Mouse (Mus musculus) limb, embryonic 14.5 days (tissue): ENCODE results near the gene Pitpna. TPM values are rescaled to one million over a fixed set of nuclear protein-coding genes. Genes with fewer than 3 reads are reported as not detected.

Source experiments
- ATAC-seq: fragments of 200-750 bp; cut with Nextera tagmentation; 2 replicates; pipeline ENCODE4 v1.8.0; 2017; ENCODE audit warnings: low read depth, moderate number of reproducible peaks, moderate TSS enrichment; ENCODE audit not compliant: low FRiP score
- DNase-seq: peaks from one replicate; pipeline ENCODE4 v3.0.0-alpha.2; 2015; ENCODE audit warnings: low spot score
- H3K27ac ChIP-seq: fragments of 300-500 bp; sonication (generic); replicated peaks from 2 replicates; pipeline ENCODE4 v1.5.1; 2014; ENCODE audit warnings: low read depth, mild to moderate bottlenecking, low read length, moderate library complexity, mixed read lengths
- H3K27me3 ChIP-seq: fragments of 300-500 bp; sonication (generic); 2 replicates; pipeline ENCODE4 v1.6.1; 2014; ENCODE audit warnings: low read length, mixed read lengths; ENCODE audit not compliant: control insufficient read depth, insufficient read depth
- H3K36me3 ChIP-seq: fragments of 300-500 bp; sonication (generic); 2 replicates; pipeline ENCODE4 v1.6.1; 2014; ENCODE audit warnings: mild to moderate bottlenecking, low read length, moderate library complexity, mixed read lengths; ENCODE audit not compliant: control insufficient read depth, insufficient read depth
- H3K4me1 ChIP-seq: fragments of 300-500 bp; sonication (generic); 2 replicates; pipeline ENCODE4 v1.6.1; 2014; ENCODE audit warnings: antibody characterized with exemption, low read length, mixed read lengths; ENCODE audit not compliant: control insufficient read depth, insufficient read depth
- H3K4me2 ChIP-seq: fragments of 300-500 bp; sonication (generic); replicated peaks from 2 replicates; pipeline ENCODE4 v1.6.1; 2014; ENCODE audit warnings: low read depth, mild to moderate bottlenecking, low read length, moderate library complexity; ENCODE audit not compliant: severe bottlenecking
- H3K4me3 ChIP-seq: fragments of 300-500 bp; sonication (generic); replicated peaks from 2 replicates; pipeline ENCODE4 v1.5.1; 2014; ENCODE audit warnings: low read length
- H3K9ac ChIP-seq: fragments of 300-500 bp; sonication (generic); 2 replicates; pipeline ENCODE4 v1.6.1; 2014; ENCODE audit warnings: mild to moderate bottlenecking, low read depth, low read length, moderate library complexity; ENCODE audit not compliant: severe bottlenecking
- H3K9me3 ChIP-seq: fragments of 300-500 bp; sonication (generic); 2 replicates; pipeline ENCODE4 v1.6.1; 2016; ENCODE audit warnings: low read length; ENCODE audit not compliant: control insufficient read depth
- POLR2A ChIP-seq: fragments of 200-500 bp; IDR thresholded peaks from 2 replicates; pipeline ENCODE4 v1.8.0; 2012; ENCODE audit warnings: inconsistent platforms, mild to moderate bottlenecking, moderate library complexity, borderline replicate concordance; ENCODE audit not compliant: insufficient read depth, insufficient read length; ENCODE audit errors: extremely low read depth
- WGBS: fragments of 180-500 bp; shearing (Covaris S2); extraction: QIAGEN DNeasy Blood & Tissue Kit; methylation state at CpG from one replicate; pipeline ENCODE4 v1.1.7; 2014; 5-methylcytosine and 5-hydroxymethylcytosine counted together
- polyA plus RNA-seq, 2 experiments: library from polyadenylated mRNA; depleted of rRNA in 1 of 2; stranded (reverse) in 1 of 2; unstranded in 1 of 2; fragments of >200 nt; fragmentation: Nextera tagmentation in 1 of 2; extraction: Ambion mirVana in 1 of 2; gene quantifications; 2 replicates each; pipeline versions ENCODE4 v1.2.1 to v1.2.3; 2012 to 2014

Gene Pitpna
- polyA plus RNA-seq, 2 experiments: 78.6 to 80.3 TPM

DNA sequence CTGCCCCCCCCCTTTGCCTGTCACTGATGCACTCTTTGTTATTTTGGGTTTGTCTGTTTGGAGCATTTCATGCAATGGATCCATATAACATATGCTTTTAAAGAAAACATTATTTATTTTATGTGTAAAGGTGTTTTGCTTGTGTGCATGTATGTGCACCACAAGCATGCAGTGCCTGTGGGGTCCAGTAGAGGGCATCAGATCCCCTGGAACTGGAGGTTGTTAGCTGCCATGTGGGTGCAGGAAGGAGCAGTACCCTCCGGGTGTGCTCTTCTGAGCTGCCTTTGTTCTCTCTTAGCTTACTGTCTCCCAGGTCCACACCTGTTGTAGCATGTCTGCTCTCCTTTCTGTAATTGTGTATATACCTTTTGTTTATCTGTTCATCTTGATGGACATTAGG lies 29.8 kb upstream of the Pitpna start:
- Histone ChIP-seq H3K4me1 (peaks cover 1% of the 10 kb centered on the region; the same call in 1 of the 2 replicates), H3K27me3 (no peaks in the 10 kb centered on the region), H3K4me2 (no peak overlapping the region), H3K27ac (no peak overlapping the region), H3K36me3 (no peaks in the 10 kb centered on the region), H3K9me3 (no peaks in the 10 kb centered on the region), H3K9ac (no peak overlapping the region), H3K4me3 (no peak overlapping the region)
- TF ChIP-seq POLR2A: no peak
- WGBS: 88% methylated on average over 1 of the region's 1 CpGs
- ATAC-seq: no peak
- DNase-seq: no peak

DNA sequence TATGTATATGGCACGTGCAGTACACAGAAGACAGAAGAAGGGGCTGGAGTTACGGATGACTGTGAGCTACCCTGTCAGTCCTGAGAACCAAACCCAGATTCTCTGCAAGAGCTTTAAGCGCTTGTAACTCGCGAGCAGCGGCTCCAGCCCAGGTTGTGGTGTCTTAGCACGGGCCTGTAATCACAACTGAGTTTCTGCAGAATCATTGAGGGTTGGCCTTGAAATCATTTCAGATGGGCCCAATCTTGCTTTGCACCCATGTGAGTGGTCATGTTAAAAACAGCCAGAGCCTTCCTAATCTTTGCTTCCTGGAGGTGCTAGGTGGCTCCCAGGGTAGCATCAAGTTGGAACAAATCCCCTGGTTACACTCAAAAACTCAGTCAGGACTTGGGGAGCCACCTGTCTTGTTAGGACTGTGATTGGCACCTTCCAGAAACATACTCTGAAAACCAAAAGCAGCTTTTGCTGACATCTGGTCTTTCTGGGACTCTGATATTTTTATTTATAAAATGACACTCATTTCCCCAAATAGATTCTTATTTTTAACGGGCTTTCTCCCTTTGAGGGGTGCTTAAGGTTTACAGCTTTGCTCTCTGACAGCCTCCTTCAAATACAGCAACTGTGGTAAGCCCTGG lies 27.9 kb upstream of the Pitpna start:
- Histone ChIP-seq H3K27me3 (no peaks in the 10 kb centered on the region), H3K4me2 (no peak overlapping the region), H3K9me3 (no peaks in the 10 kb centered on the region), H3K9ac (no peak overlapping the region), H3K4me3 (no peak overlapping the region), H3K36me3 (no peaks in the 10 kb centered on the region), H3K4me1 (no peaks in the 10 kb centered on the region), H3K27ac (no peak overlapping the region)
- ATAC-seq (no peak), DNase-seq (no peak)
- TF ChIP-seq POLR2A: no peak
- WGBS: 84% methylated on average over 8 of the region's 8 CpGs

DNA sequence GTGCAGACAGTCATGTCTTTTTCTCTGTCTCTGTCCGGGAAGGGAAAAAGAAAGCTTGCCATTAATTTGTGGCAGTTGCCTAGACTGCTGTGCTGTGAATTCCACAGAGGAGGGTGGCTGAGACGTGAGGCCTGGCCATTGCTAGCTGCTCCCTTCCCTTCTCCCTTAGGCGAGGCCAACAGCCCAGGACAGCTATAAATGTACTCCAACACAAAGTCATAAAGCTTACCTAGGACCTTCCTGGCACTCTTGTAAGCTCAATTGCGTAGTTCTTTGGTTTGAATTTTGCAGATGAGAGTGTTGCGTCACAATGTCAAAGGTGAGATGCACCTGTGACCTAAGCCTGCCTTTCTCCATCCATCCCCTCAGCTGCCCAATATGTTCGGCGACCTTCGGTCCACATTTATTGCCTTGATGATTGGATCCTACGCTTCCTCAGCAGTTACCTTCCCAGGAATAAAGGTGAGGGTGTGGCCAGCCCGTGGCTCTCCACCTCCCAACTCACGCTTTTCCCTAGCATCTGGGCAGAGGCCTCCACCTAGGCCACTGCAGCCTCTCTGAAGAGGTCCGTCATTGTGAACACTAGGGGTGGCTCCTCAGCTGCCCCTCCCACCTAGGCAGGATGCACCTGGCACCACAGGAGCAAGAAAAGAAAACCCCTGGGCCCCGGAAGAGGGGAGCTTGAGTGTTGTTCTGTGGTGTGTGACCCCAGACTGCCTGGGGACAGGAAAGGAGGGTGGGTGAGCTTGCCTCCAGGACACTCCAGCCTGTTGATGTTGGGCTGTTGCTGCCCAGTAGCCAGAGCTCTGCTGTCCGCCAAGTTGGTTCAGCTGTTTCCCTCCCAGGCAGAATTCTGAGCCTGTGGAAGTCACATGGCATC lies 27.1 kb upstream of the Pitpna start:
- Histone ChIP-seq H3K4me1 (no peaks in the 10 kb centered on the region), H3K36me3 (no peaks in the 10 kb centered on the region), H3K4me3 (no peak overlapping the region), H3K9ac (no peak overlapping the region), H3K9me3 (no peaks in the 10 kb centered on the region), H3K27me3 (no peaks in the 10 kb centered on the region), H3K4me2 (no peak overlapping the region), H3K27ac (no peak overlapping the region)
- ATAC-seq: no peak
- no peak for DNase-seq
- TF ChIP-seq POLR2A: no peak
- WGBS: 66% methylated on average over 14 of the region's 14 CpGs

DNA sequence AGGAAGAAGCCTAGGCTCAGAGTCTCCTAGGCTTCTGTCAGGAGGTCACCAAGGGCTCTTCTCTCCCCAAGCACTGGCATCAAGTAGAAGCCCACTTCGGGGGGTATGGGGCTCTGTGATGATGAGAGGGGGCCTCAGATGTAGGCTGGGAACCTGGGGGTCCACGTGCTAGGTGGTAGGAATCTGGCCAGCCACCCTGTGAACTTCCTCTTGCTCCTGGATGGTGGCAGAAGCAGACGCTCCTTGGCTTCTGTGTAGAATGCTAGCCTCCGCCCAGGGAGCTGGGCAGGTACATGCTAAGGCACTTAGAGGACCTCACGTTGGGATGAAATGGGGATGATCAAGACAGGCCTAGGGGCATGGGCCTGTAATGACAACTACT lies 26.5 kb upstream of the Pitpna start:
- no peak for ATAC-seq
- 73% methylated on average over 5 of the region's 5 CpGs for WGBS
- DNase-seq: no peak

DNA sequence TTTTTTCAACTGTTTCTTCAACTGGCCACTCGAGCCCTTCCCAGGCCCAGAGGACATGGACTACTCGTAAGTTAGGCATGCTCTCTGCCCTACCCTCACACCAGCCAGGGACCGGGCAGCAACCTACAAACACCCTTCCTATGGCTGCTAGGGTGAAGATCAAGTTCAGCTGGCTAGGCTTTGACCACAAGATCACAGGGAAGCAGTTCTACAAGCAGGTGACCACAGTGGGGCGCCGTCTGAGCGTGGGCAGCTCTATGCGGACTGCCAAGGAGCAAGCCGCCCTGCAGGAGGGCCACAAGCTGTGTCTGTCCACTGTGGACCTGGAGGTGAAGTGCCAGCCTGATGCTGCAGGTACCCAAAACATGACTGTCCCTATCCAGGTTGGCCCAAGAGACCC lies 25.1 kb upstream of the Pitpna start:
- H3K9me3 ChIP-seq: no peaks in the 10 kb centered on the region
- no peak overlapping the region for H3K4me3 ChIP-seq
- no peak overlapping the region for H3K9ac ChIP-seq
- no peaks in the 10 kb centered on the region for H3K27me3 ChIP-seq
- TF ChIP-seq POLR2A: no peak
- H3K36me3 ChIP-seq: no peaks in the 10 kb centered on the region
- H3K27ac ChIP-seq: no peak overlapping the region
- DNase-seq (no peak), ATAC-seq (no peak)
- no peak overlapping the region for H3K4me2 ChIP-seq
- H3K4me1 ChIP-seq: no peaks in the 10 kb centered on the region
- WGBS: 86% methylated on average over 8 of the region's 8 CpGs

More for the DNA sequence above, 26.5 kb upstream of the Pitpna start:
- no peaks in the 10 kb centered on the region for H3K27me3 ChIP-seq
- no peaks in the 10 kb centered on the region for H3K36me3 ChIP-seq
- no peak overlapping the region for H3K4me2 ChIP-seq
- no peak overlapping the region for H3K9ac ChIP-seq
- H3K9me3 ChIP-seq: no peaks in the 10 kb centered on the region
- H3K27ac ChIP-seq: no peak overlapping the region
- TF ChIP-seq POLR2A: no peak
- H3K4me1 ChIP-seq: no peaks in the 10 kb centered on the region
- H3K4me3 ChIP-seq: no peak overlapping the region
